In the genomic region with DNA sequence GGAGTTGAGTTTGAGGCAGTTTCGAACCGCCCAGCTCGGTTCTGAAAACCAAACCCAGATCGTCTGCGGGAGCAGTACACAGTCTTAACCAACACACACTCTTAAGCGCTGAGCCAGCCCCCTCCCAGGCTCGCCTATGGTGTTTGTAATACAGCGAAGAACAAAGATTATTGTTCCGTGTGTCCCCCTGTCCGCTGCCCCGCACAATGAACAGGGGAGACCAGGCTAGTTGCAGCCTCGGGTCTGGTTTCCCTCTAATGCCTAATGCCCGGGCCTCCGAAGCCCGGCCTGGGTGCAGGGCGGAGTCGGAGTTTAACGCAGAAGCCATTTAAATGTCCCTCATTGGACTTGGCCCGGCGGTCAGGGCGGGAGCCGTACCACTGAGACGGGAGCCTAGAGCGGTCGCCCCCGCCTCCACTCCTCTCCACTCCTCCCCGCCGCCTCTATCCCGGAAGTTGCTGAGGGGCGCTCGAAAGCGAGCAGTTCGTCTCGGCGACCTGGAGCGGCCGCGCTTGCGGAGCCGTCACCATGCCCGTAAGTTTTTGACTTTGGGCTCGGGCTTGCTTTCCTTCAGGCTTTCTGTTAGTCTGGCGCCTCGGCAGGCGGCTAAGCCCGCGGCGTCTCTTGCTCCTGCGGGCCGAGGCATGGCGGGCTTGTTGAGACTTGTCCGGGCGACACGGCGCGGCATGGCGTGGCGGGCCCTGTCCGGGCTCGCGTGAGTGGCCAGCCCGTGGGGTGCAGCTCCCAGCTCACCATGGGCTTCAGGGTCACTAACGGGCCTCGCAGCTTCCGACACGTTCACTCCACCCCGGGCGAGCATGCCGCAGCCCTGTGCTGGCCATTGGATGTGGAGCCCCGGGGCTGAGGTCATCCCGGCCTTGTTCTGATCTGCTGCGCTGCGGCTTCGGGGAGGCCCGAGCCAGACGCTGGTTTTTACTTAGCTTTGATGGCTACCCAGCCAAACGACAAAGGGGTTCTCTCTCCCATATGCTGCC, we compare ENCODE assay signal across 8 mouse cellular contexts. TPM values are rescaled to one million over a fixed set of nuclear protein-coding genes. Genes with fewer than 3 reads are reported as not detected.
DNase-seq lines count a peak whose midpoint lies in the region; ATAC-seq and TF ChIP-seq lines count a peak whose summit lies in the region.

A gene (plus strand): TSS at position 440 of the 995 bp plus-strand sequence.

- peak; percentile 99 for ATAC-seq in common myeloid progenitor, adult 5-6 weeks (replicated peaks; ENCODE audit: low read depth, poor library complexity, severe bottlenecking)
- ATAC-seq in hindbrain, postnatal 0 days: peak; percentile 99
- ATAC-seq in megakaryocyte, adult 5-6 weeks (ENCODE audit: poor library complexity, severe bottlenecking): peak; percentile 99

- no peaks in the 10 kb centered on the region; the same call in 1 of the 2 replicates for H3K36me3 ChIP-seq in hindbrain, postnatal 0 days (ENCODE audit: insufficient read depth, low read length)

- DNase-seq in ZHBTc4 (ENCODE audit: low read depth, low spot score): peak; percentile 98
- DNase-seq in gastrocnemius, adult 2 months: peak; percentile 97
- DNase-seq in hindbrain, postnatal 0 days (ENCODE audit: low spot score): peak; percentile 96
- peak; percentile 89 for DNase-seq in left cerebral cortex, adult 2 months (ENCODE audit: extremely low spot score in 1 of 2, low spot score in 2 of 2)
- DNase-seq in right cerebral cortex, adult 2 months (ENCODE audit: low spot score in 2 of 2): peak; percentile 87 to 90
- peak; percentile 95 for DNase-seq in urinary bladder, postnatal 14 days (ENCODE audit: low spot score)

- H3K9ac ChIP-seq in hindbrain, postnatal 0 days (replicated peaks; ENCODE audit: low read length): peak within 1 kb of the TSS; percentile 84

- H3K4me3 ChIP-seq in gastrocnemius, adult 2 months: peak within 1 kb of the TSS; percentile 95
- peak within 1 kb of the TSS; percentile 87 for H3K4me3 ChIP-seq in hindbrain, postnatal 0 days (ENCODE audit: low read length)
- peak within 1 kb of the TSS; percentile 81 for H3K4me3 ChIP-seq in left cerebral cortex, adult 2 months

- H3K27ac ChIP-seq in gastrocnemius, adult 2 months: peak within 1 kb of the TSS; percentile 98
- peak within 1 kb of the TSS; percentile 90 for H3K27ac ChIP-seq in hindbrain, postnatal 0 days
- peak within 1 kb of the TSS; percentile 95 for H3K27ac ChIP-seq in left cerebral cortex, adult 2 months

- H3K4me2 ChIP-seq in hindbrain, postnatal 0 days (ENCODE audit: low read depth, low read length): peak within 1 kb of the TSS; percentile 86

- H3K27me3 ChIP-seq in hindbrain, postnatal 0 days (ENCODE audit: insufficient read depth, low read length): no peaks in the 10 kb centered on the region

- H3K4me1 ChIP-seq in hindbrain, postnatal 0 days (ENCODE audit: insufficient read depth, low read length): no peaks in the 10 kb centered on the region

- under 1% methylated on average over 77 of the region's 77 CpGs for WGBS in hindbrain, postnatal 0 days

- no peak for TF ChIP-seq CTCF in gastrocnemius, adult 2 months (IDR thresholded peaks at IDR 0.05)
- TF ChIP-seq CTCF in hindbrain, postnatal 0 days (IDR thresholded peaks at IDR 0.05; ENCODE audit: low read depth): no peak; the same call in 1 of the 2 replicates
- TF ChIP-seq CTCF in left cerebral cortex, adult 2 months (IDR thresholded peaks at IDR 0.05): peak; percentile 1; the same call in 1 of the 2 replicates

- intact Hi-C loops in gastrocnemius, adult 2 months (cut with DNase I): no loop called here
- intact Hi-C loops in left cerebral cortex, adult 2 months (cut with DNase I): loop anchor here (2.0 to 10.0 kb wide), 3 partner anchors 27 to 99 kb away; a partner anchor contains a TSS

- H3K9me3 ChIP-seq in hindbrain, postnatal 0 days (ENCODE audit: low read length): no peaks in the 10 kb centered on the region

RNA-seq across cellular contexts. Expression of the gene that starts here (rescaled TPM):
- 162 and 229 TPM in 2 replicates for total RNA-seq in common myeloid progenitor, adult 5-6 weeks (2017)
- 100 to 1,000 TPM; 191 to 213 TPM for total RNA-seq in gastrocnemius, adult 2 months (2021)
- total RNA-seq in hindbrain, postnatal 0 days (2014; rRNA removed): 61.0 and 101 TPM in 2 replicates
- polyA plus RNA-seq in hindbrain, postnatal 0 days (2015; fragmentation: Nextera tagmentation; extraction: Ambion mirVana): 258 and 271 TPM in 2 replicates
- total RNA-seq in left cerebral cortex, adult 2 months (2021): 10 to 100 TPM; 34.2 to 39.5 TPM
- 368 and 391 TPM in 2 replicates for total RNA-seq in megakaryocyte, adult 5-6 weeks (2015)
- 149 and 154 TPM in 2 replicates for total RNA-seq in megakaryocyte, adult 5-6 weeks (2017)

Comparison
In these comparisons a context has a peak if more than half of its experiments do, and no peak if none do; other contexts are left out.
1. Peak in every context shown above with its lines: DNase-seq, ATAC-seq, H3K4me3 ChIP-seq and H3K27ac ChIP-seq.